Mouse (Mus musculus) heart, postnatal 4 days (tissue): ENCODE measurements around the gene Thoc3. TPM values are rescaled to one million over a fixed set of nuclear protein-coding genes. Genes with fewer than 3 reads are reported as not detected.
A peak's percentile ranks its signal among the peaks of the same experiment; 100 is the strongest.
"Not testable (repeated sequence)": the region's sequence is repeated elsewhere in the genome, so short reads cannot be mapped to it uniquely, and the experiment has no call there.

ENCODE experiments used
- DNase-seq: peaks from one replicate; pipeline ENCODE4 v3.0.0; 2021
- total RNA-seq, 2 experiments: library from RNA; stranded (reverse); gene quantifications; 2 replicates each; pipeline ENCODE4 v1.2.3; 2021

Gene Thoc3
- total RNA-seq: 10 to 100 TPM; 43.4 to 44.0 TPM

- peak; percentile 90 for DNase-seq
Observed at GRCm38 (mm10) chr13:54468098-54469011, at the start of gene Thoc3. Thoc3 (minus strand) TSS chr13:54468849.

GRCm38 (mm10) chr13:54505920-54506319 lies 37.3 kb upstream of the Thoc3 start:
- no peak for DNase-seq

- DNase-seq: no peak
Observed at GRCm38 (mm10) chr13:54504611-54505260, 36.1 kb upstream of the Thoc3 start.

GRCm38 (mm10) chr13:54503604-54504521 lies 35.2 kb upstream of the Thoc3 start, which contains the start of gene Simc1:
Simc1 (plus strand) TSS chr13:54503779.
- DNase-seq: peak; percentile 73

GRCm38 (mm10) chr13:54503278-54503603 lies 34.6 kb upstream of the Thoc3 start:
- no peak for DNase-seq

- no peak for DNase-seq
Observed at GRCm38 (mm10) chr13:54501957-54502690, 33.5 kb upstream of the Thoc3 start.

- DNase-seq: no peak
Observed at GRCm38 (mm10) chr13:54501352-54501751, 32.7 kb upstream of the Thoc3 start.

- not testable (repeated sequence) for DNase-seq
Observed at GRCm38 (mm10) chr13:54499551-54499950, 30.9 kb upstream of the Thoc3 start.

GRCm38 (mm10) chr13:54491381-54491780 lies 22.7 kb upstream of the Thoc3 start:
- DNase-seq: no peak

GRCm38 (mm10) chr13:54490411-54490810 lies 21.8 kb upstream of the Thoc3 start:
- DNase-seq: no peak

GRCm38 (mm10) chr13:54481498-54481897 lies 12.8 kb upstream of the Thoc3 start:
- no peak for DNase-seq

GRCm38 (mm10) chr13:54479286-54479685 lies 10.6 kb upstream of the Thoc3 start:
- peak; percentile 16 for DNase-seq

- no peak for DNase-seq
Observed at GRCm38 (mm10) chr13:54475702-54476101, 7.1 kb upstream of the Thoc3 start.

- no peak for DNase-seq
Observed at GRCm38 (mm10) chr13:54474996-54475395, 6.3 kb upstream of the Thoc3 start.

GRCm38 (mm10) chr13:54471967-54472366 lies 3.3 kb upstream of the Thoc3 start:
- no peak for DNase-seq

- no peak for DNase-seq
Observed at GRCm38 (mm10) chr13:54469012-54469354, 334 bp upstream of the Thoc3 start.

- no peak for DNase-seq
Observed at GRCm38 (mm10) chr13:54459282-54459681, 9.4 kb downstream of the Thoc3 start.

GRCm38 (mm10) chr13:54457062-54457461 lies 11.6 kb downstream of the Thoc3 start:
- no peak for DNase-seq

- peak; percentile 48 for DNase-seq
Observed at GRCm38 (mm10) chr13:54447496-54448224, 21.0 kb downstream of the Thoc3 start.

- DNase-seq: peak; percentile 90
Observed at GRCm38 (mm10) chr13:54446686-54447495, 21.8 kb downstream of the Thoc3 start.
